Mouse (Mus musculus) heart, postnatal 0 days (tissue): Measurements from ENCODE around the gene Kpna6. TPM values are rescaled to one million over a fixed set of nuclear protein-coding genes. Genes with fewer than 3 reads are reported as not detected.

Source experiments
- ATAC-seq: fragments of 200-750 bp; cut with Nextera tagmentation; 2 replicates; pipeline ENCODE4 v1.8.0; 2017; ENCODE audit warnings: low read depth, moderate number of reproducible peaks, moderate library complexity; ENCODE audit not compliant: insufficient read depth
- DNase-seq: peaks from one replicate; pipeline ENCODE4 v3.0.0-alpha.2; 2016; ENCODE audit warnings: low spot score
- H3K27ac ChIP-seq: fragments of 300-500 bp; sonication (generic); 2 replicates; pipeline ENCODE4 v1.5.1; 2014; ENCODE audit warnings: low read depth, mild to moderate bottlenecking
- H3K27me3 ChIP-seq: fragments of 300-500 bp; sonication (generic); 2 replicates; pipeline ENCODE4 v1.6.1; 2014; ENCODE audit warnings: low read length, mixed read lengths; ENCODE audit not compliant: control insufficient read depth, insufficient read depth
- H3K36me3 ChIP-seq: fragments of 300-500 bp; sonication (generic); replicated peaks from 2 replicates; pipeline ENCODE4 v1.6.1; 2014; ENCODE audit warnings: low read length, mixed read lengths; ENCODE audit not compliant: control insufficient read depth, insufficient read depth
- H3K4me1 ChIP-seq: fragments of 300-500 bp; sonication (generic); 2 replicates; pipeline ENCODE4 v1.6.1; 2014; ENCODE audit warnings: antibody characterized with exemption; ENCODE audit not compliant: control insufficient read depth, insufficient read depth
- H3K4me2 ChIP-seq: fragments of 300-500 bp; sonication (generic); 2 replicates; pipeline ENCODE4 v1.6.1; 2014; ENCODE audit warnings: low read depth, mild to moderate bottlenecking, low read length, moderate library complexity
- H3K4me3 ChIP-seq: fragments of 300-500 bp; sonication (generic); 2 replicates; pipeline ENCODE4 v1.5.1; 2014; ENCODE audit warnings: low read depth, low read length
- H3K9ac ChIP-seq: fragments of 300-500 bp; sonication (generic); replicated peaks from 2 replicates; pipeline ENCODE4 v1.6.1; 2014; ENCODE audit warnings: low read depth, low read length, mixed read lengths
- H3K9me3 ChIP-seq: fragments of 300-500 bp; sonication (generic); replicated peaks from 2 replicates; pipeline ENCODE4 v1.6.1; 2016; ENCODE audit warnings: low read length; ENCODE audit not compliant: control insufficient read depth
- CTCF ChIP-seq: IDR thresholded peaks from 2 replicates; pipeline ENCODE4 v1.5.1; 2016; ENCODE audit warnings: antibody characterized with exemption, control low read depth, low read depth
- EP300 ChIP-seq: IDR thresholded peaks from 2 replicates; pipeline ENCODE4 v1.6.1; 2016; ENCODE audit warnings: antibody characterized with exemption, low read depth
- WGBS: fragments of 180-500 bp; shearing (Covaris S2); extraction: QIAGEN DNeasy Blood & Tissue Kit; methylation state at CpG from one replicate; pipeline ENCODE4 v1.1.7; 2014; 5-methylcytosine and 5-hydroxymethylcytosine counted together
- polyA plus RNA-seq: library from polyadenylated mRNA; unstranded; fragments of >200 nt; fragmentation: Nextera tagmentation; extraction: Ambion mirVana; gene quantifications from 2 replicates; pipeline ENCODE4 v1.2.1, GENCODE M21; 2015
- total RNA-seq: library from RNA; depleted of rRNA; stranded (reverse); fragments of >200 nt; gene quantifications from 2 replicates; pipeline ENCODE4 v1.2.3, GENCODE M21; 2014; ENCODE audit warnings: low replicate concordance

Kpna6 gene
- total and polyA plus RNA-seq, 2 experiments from 2014 or later: 10.4 to 48.8 TPM

DNA sequence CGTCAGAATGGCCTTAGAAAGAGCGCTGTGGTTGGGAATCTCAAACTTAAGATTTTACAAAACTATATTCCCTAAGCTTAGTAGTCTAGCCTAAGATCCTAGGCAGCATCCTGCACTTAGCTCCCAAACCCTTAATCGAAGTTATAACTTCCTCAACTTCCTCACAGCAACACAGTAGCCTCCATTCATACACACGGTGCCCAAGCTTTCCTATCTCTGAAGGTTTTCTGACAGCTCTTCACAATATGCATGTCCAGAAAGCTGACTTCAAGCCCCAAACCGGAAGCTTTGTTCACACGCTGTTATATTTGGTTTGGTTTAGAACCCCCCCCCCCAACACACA lies 23.2 kb upstream of the Kpna6 start:
- DNase-seq (no peak), ATAC-seq (0 out of 2 replicates have a peak, but pooled peaks have one; percentile 0)
- WGBS: 21% methylated on average over 6 of the region's 6 CpGs
- H3K4me3 ChIP-seq: peak overlapping the region; percentile 75
- TF ChIP-seq CTCF: no peak
- no peak for TF ChIP-seq EP300
- H3K27ac ChIP-seq: peak overlapping the region; percentile 62; the same call in 1 of the 2 replicates
- H3K4me1 ChIP-seq: no peaks in the 10 kb centered on the region
- peaks cover 25% of the 10 kb centered on the region for H3K36me3 ChIP-seq
- no peaks in the 10 kb centered on the region for H3K9me3 ChIP-seq
- peak overlapping the region; percentile 71 for H3K9ac ChIP-seq
- no peaks in the 10 kb centered on the region for H3K27me3 ChIP-seq
- H3K4me2 ChIP-seq: peak overlapping the region; percentile 84

DNA sequence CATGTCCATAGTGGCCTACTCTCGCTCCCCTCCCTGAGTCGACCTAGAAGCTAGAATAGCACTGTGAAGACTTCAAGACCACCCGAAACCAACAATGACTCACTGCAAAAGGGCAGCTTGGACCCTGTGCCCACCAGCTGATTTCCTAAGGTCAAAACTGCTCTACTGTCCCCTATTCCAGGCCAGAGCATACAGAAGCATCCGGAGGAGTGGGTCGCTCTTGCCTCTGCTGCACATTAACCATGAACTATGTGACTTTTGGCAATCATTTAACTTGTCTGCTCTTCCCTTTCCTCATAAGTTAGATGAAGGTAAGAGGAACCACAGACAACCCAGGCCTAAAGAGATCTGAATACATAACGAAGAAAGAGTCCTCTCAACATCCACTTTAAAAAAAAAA lies 12.0 kb upstream of the Kpna6 start:
- no peak for TF ChIP-seq EP300
- TF ChIP-seq CTCF: no peak
- H3K9me3 ChIP-seq: no peaks in the 10 kb centered on the region
- no peaks in the 10 kb centered on the region for H3K4me1 ChIP-seq
- H3K27me3 ChIP-seq: no peaks in the 10 kb centered on the region
- 94% methylated on average over 6 of the region's 6 CpGs for WGBS
- DNase-seq (no peak), ATAC-seq (no peak)
- no peak overlapping the region for H3K9ac ChIP-seq
- no peak overlapping the region for H3K4me2 ChIP-seq
- H3K27ac ChIP-seq: no peak overlapping the region
- no peak overlapping the region for H3K4me3 ChIP-seq
- H3K36me3 ChIP-seq: peaks cover 88% of the 10 kb centered on the region

DNA sequence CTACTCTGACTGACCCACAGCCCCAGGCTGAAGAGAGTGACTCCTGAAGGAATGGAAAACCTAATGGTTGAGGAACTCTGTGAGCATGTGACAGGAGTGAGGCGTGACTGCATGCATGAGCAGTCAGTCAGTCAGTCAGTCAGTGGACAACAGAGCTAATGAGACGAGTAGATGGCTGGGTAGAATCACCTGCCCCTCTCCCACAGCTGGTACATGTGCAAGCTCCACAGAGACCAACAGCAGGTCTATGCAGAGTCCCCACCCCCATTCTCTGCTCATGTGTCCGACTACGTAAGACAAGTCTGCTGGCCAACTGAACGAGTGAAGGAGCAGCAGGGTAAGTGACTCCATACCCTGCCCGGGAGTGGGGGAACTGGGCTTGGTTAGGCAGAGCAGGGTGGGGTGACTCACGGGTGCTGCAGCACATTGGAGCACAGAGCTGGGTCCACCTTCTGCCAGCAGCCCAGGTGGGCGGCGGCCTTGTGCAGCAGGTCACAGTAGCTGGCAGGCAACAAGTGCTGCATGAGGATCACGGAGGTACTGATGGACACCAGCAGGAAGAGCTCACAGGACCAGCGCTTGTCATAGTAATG lies 11.4 kb upstream of the Kpna6 start:
- H3K27ac ChIP-seq: no peak overlapping the region
- H3K4me1 ChIP-seq: no peaks in the 10 kb centered on the region
- no peak overlapping the region for H3K4me2 ChIP-seq
- H3K9me3 ChIP-seq: no peaks in the 10 kb centered on the region
- DNase-seq: no peak
- no peak for TF ChIP-seq EP300
- H3K4me3 ChIP-seq: no peak overlapping the region
- no peak overlapping the region for H3K9ac ChIP-seq
- WGBS: 89% methylated on average over 11 of the region's 11 CpGs
- H3K36me3 ChIP-seq: peaks cover 83% of the 10 kb centered on the region
- no peaks in the 10 kb centered on the region for H3K27me3 ChIP-seq
- no peak for ATAC-seq

DNA sequence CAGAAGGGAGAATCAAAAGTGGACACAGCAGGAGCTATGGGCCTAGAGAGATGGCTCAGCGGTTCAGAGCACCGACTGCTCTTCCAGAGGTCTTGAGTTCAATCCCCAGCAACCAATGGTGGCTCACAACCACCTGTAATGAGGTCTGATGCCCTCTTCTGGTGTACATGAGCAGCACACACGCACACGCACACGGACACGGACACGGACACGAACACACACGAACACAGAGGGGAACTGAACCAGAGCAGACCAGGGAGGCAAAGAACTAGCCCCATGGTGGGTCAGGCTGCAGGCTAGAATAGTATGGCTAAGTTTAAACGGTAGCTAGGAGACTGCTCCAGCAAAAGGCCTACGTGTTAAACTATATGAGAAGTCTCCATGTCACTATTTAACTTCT lies 9.3 kb upstream of the Kpna6 start:
- no peak overlapping the region for H3K27ac ChIP-seq
- no peak overlapping the region for H3K9ac ChIP-seq
- H3K4me1 ChIP-seq: no peaks in the 10 kb centered on the region
- no peaks in the 10 kb centered on the region for H3K9me3 ChIP-seq
- 95% methylated on average over 11 of the region's 11 CpGs for WGBS
- H3K27me3 ChIP-seq: no peaks in the 10 kb centered on the region
- H3K4me3 ChIP-seq: no peak overlapping the region
- TF ChIP-seq CTCF (no peak), EP300 (no peak)
- H3K36me3 ChIP-seq: peaks cover 69% of the 10 kb centered on the region
- DNase-seq (no peak), ATAC-seq (no peak)
- no peak overlapping the region for H3K4me2 ChIP-seq

DNA sequence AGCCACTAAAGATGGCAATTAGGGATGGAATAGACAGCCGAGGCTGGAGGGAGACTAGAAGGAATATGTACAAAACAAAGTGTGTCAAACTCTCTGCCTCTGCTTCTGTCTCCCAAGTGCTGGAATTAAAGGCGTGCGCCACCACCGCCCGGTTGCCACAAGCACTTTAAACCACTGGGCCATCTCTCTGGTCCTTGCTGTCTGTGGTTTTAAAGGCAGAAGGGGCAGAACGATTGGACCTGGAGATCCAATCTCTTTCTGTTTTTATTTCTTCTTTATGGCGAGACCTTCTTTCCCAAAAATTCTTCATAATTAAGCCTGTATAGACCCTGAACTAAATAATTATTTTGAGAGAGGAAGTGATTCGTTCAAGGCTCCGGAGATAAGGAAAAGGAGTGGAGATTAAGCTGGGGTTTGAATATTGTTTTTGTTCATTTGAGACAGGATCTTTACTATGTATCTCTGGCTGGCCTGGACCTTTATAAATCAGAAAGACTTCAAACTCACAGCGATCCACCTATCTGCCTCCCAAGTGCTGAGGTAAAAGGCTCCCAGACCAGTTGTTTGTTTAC lies 397 bp upstream of the Kpna6 start:
- ATAC-seq: no peak; the same call in 1 of the 2 replicates
- Histone ChIP-seq H3K4me2 (peak overlapping the region; percentile 86), H3K4me1 (peaks cover 15% of the 10 kb centered on the region), H3K27me3 (no peaks in the 10 kb centered on the region), H3K27ac (peak overlapping the region; percentile 97), H3K9ac (peak overlapping the region; percentile 97; the same call in 1 of the 2 replicates), H3K9me3 (no peaks in the 10 kb centered on the region), H3K36me3 (peaks cover 13% of the 10 kb centered on the region), H3K4me3 (peak overlapping the region; percentile 90)
- TF ChIP-seq CTCF (no peak), EP300 (no peak)
- no peak for DNase-seq
- 2% methylated on average over 10 of the region's 10 CpGs for WGBS
